Mouse (Mus musculus): ENCODE measurements around the gene Gm3045.

The Gm3045 gene

GRCm38 (mm10) chr13:56435615-56436287 is 9.4 kb downstream of the Gm3045 start:
- in situ Hi-C loops (cut with MboI, MseI): loop anchor here (25.0 kb wide), 1 partner anchor 148 kb away; the partner anchor contains the start of gene Cxcl14

GRCm38 (mm10) chr13:56438211-56439075 is 12.0 kb downstream of the Gm3045 start, which contains the start of gene Slc25a48:
Gene Slc25a48 (plus strand): TSS chr13:56438355.
- in situ Hi-C loops (cut with MboI, MseI): loop anchor here (25.0 kb wide), 1 partner anchor 151 kb away; the partner anchor contains the start of gene Cxcl14

GRCm38 (mm10) chr13:56443411-56443810 is 17.0 kb downstream of the Gm3045 start:
- in situ Hi-C loops (cut with MboI, MseI): loop anchor here (25.0 kb wide), 1 partner anchor 156 kb away; the partner anchor contains the start of gene Cxcl14

DNA sequence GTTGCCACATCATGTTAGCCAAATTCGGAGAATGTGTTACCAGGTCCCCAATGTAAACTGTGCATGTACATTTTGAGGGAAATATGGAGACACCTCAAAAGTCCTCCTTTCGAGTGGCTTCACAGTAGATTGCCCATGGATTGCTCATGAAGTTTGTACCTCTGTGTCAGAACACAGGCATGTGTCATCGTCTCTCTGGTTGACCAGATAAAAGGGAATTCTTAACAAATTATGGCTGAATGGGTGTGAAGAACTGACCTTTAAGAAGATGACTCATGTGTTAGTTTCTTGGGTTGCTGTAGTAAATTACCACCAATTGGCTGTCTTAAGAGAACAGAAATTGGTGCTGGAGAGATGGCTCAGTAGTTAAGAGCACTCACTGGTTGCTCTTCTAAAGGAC is 17.7 kb downstream of the Gm3045 start:
- in situ Hi-C loops (cut with MboI, MseI): loop anchor here (25.0 kb wide), 1 partner anchor 157 kb away; the partner anchor contains the start of gene Cxcl14

- in situ Hi-C loops (cut with MboI, MseI): loop anchor here (25.0 kb wide), 1 partner anchor 158 kb away; the partner anchor contains the start of gene Cxcl14
Observed at GRCm38 (mm10) chr13:56444996-56445395, 18.6 kb downstream of the Gm3045 start.

DNA sequence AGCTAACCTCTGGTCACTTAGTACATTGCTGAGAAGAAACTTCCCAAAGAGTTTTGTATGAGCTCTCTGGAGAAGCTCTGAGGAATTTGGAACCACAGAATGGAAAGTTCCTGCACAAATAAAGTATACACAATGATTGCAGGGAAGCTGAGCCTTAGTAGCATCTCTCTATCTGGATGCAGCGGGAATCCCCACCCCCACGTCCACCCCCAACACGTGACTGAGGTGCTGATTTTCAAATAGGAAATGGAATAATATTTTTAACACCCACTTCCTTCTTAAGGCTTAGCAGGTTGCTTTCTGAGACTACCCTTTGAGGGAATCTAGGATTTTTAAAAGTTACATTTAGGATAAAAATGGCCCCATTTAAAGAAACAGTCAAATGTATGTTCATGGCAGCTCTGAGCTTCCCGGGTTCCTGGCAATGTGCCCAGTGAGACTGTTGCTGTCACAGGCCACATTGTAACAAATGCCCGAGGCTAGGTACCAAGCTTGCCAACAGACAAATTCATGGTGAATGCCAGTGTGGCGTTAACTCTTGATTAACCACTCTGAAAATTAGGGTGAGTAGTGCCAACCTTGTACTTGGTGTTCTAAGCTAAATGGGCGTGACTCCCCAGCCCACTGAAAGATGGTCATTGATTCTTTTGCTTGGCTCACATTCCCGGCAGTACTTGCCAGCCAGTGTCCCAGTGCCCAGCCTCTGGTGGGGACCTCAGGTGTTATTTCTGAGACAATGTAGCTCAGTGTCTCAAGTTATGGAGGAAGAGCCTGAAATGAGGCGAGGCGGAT is 23.0 kb downstream of the Gm3045 start:
- in situ Hi-C loops (cut with MboI, MseI): loop anchor here (25.0 kb wide), 2 partner anchors 162 to 813 kb away; partner anchors contain the start of gene Cxcl14

GRCm38 (mm10) chr13:56450035-56450434 is 23.6 kb downstream of the Gm3045 start:
- in situ Hi-C loops (cut with MboI, MseI): loop anchor here (25.0 kb wide), 1 partner anchor 812 kb away; no protein-coding TSS in a partner anchor

DNA sequence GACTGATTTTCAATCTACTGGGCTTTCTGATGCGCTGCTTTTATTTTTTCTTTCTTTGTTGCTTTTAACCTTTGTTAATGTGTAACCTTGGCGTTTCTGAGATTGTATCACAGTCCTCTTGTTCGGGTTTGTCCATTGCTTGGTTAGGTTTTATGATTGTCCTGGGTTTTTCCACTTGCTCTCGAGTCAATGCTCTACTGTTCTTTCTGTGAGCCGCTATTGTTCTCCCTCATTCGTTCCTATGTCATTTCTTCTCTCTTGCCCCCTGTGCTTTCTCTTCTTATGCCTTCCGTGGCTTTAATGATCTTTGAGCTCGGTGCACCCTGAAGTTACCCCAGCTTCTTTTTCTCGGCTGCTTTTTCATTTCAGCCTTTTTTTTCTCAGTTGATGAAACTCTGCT is 31.6 kb downstream of the Gm3045 start:
- in situ Hi-C loops (cut with MboI, MseI): loop anchor here (25.0 kb wide), 1 partner anchor 804 kb away; no protein-coding TSS in a partner anchor

GRCm38 (mm10) chr13:56461460-56461859 is 35.1 kb downstream of the Gm3045 start:
- in situ Hi-C loops (cut with MboI, MseI): loop anchor here (25.0 kb wide), 1 partner anchor 801 kb away; no protein-coding TSS in a partner anchor

DNA sequence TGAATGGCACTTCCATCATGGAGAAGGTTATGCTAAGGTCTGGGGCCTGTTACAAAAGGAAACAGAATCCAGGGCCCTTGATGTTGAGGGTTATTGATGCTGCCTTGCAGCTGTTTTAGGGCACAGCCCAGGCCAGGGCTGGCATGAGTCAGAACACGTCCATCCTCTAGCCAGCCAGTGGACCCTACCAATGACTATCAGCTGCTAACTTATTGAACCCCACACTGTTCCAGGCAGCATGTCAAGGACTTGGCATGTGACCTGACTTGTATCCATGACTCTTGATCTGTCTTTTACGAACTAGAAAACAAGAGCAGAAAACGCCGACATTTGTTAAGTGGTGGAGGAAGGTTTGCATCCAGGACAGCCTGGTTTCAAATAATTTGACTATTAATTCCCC is 36.4 kb downstream of the Gm3045 start:
- in situ Hi-C loops (cut with MboI, MseI): loop anchor here (25.0 kb wide), 1 partner anchor 800 kb away; no protein-coding TSS in a partner anchor

- in situ Hi-C loops (cut with MboI, MseI): loop anchor here (25.0 kb wide), 1 partner anchor 799 kb away; no protein-coding TSS in a partner anchor
Observed at GRCm38 (mm10) chr13:56463261-56463660, 36.9 kb downstream of the Gm3045 start.

GRCm38 (mm10) chr13:56463750-56464149 is 37.4 kb downstream of the Gm3045 start:
- in situ Hi-C loops (cut with MboI, MseI): loop anchor here (25.0 kb wide), 1 partner anchor 799 kb away; no protein-coding TSS in a partner anchor

DNA sequence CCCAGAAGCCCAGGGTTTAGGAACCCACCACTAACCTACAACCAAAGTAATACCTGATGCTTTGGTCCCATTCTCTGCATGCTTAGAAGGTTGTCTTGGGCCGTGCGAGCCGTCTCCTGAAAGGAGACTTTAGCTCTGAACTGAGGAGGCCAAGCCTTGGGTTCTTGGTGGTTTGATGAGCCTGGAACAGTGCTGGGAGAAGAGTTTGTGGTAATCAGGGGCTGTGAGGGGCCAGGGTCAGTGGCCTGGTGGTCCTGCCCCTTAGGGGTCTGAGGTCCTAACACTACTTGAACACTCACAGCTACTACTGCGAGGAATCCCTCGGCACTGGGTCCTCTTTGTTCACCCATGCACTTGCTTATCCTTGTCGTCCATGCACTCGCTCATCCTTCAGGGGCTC is 41.4 kb downstream of the Gm3045 start:
- in situ Hi-C loops (cut with MboI, MseI): loop anchor here (25.0 kb wide), 1 partner anchor 795 kb away; no protein-coding TSS in a partner anchor

DNA sequence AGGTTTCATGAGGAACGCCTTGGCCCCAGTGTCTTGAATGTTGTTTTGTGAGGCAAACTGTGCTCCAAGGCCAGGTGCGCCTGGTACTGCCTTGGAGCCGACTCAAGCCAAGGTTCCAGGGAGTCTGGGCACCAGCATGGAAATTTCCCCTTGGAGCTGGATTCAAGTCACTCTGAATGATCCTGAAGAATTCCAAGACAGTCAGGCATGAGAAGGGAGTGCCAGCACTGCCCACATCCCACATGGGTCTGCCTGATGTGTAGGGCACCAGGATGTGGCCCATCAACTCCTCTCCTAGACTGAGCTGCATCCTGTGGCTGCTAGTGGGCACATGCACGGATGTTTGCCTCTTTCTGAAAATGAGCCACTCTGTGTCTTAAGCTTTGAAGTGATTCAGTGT is 42.1 kb downstream of the Gm3045 start:
- in situ Hi-C loops (cut with MboI, MseI): loop anchor here (25.0 kb wide), 1 partner anchor 794 kb away; no protein-coding TSS in a partner anchor

DNA sequence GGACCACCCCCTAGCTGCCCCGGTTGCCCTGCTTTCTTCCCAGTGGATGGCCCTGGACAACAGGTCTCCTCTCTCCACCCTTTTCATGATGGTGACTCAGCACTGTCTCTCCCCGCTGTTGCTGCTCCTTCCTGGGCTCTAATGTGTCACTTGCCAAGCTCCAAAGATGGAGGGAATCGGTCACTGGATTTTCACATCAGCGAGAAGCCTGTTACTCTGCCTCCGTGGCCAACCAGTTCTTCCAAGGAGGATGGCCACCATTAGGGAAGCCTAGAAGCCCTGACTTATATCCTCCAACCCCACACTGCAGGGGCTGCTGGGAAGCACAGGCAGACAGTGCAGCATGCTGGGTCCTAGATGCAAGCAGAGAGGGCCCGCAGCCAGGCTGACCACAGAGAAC is 44.8 kb downstream of the Gm3045 start:
- in situ Hi-C loops (cut with MboI, MseI): loop anchor here (5.0 to 25.0 kb wide), 2 partner anchors 276 to 791 kb away; no protein-coding TSS in a partner anchor

- in situ Hi-C loops (cut with MboI, MseI): loop anchor here (5.0 to 25.0 kb wide), 2 partner anchors 275 to 790 kb away; no protein-coding TSS in a partner anchor
Observed at GRCm38 (mm10) chr13:56471951-56472350, 45.6 kb downstream of the Gm3045 start.

GRCm38 (mm10) chr13:56472661-56473060 is 46.3 kb downstream of the Gm3045 start:
- in situ Hi-C loops (cut with MboI, MseI): loop anchor here (5.0 to 25.0 kb wide), 2 partner anchors 275 to 790 kb away; no protein-coding TSS in a partner anchor

GRCm38 (mm10) chr13:56475363-56475762 is 49.0 kb downstream of the Gm3045 start:
- in situ Hi-C loops (cut with MboI, MseI): loop anchor here (5.0 kb wide), 2 partner anchors 77 to 182 kb away; no protein-coding TSS in a partner anchor

- in situ Hi-C loops (cut with MboI, MseI): loop anchor here (5.0 kb wide), 2 partner anchors 76 to 181 kb away; no protein-coding TSS in a partner anchor
Observed at GRCm38 (mm10) chr13:56476790-56477189, 50.4 kb downstream of the Gm3045 start.

GRCm38 (mm10) chr13:56477271-56477670 is 50.9 kb downstream of the Gm3045 start:
- in situ Hi-C loops (cut with MboI, MseI): loop anchor here (5.0 kb wide), 2 partner anchors 75 to 180 kb away; no protein-coding TSS in a partner anchor
